Mouse (Mus musculus): Measurements from ENCODE around the gene Gm49601.

Gene Gm49601

GRCm38 (mm10) chr16:18608226-18608625 is 18.0 kb downstream of the Gm49601 start:
- no peak for DNase-seq (ENCODE audit: low read depth, low spot score)

GRCm38 (mm10) chr16:18605705-18606104 is 20.5 kb downstream of the Gm49601 start:
- no peak for DNase-seq (ENCODE audit: low read depth, low spot score)

GRCm38 (mm10) chr16:18604267-18604701 is 21.9 kb downstream of the Gm49601 start:
- peak; percentile 95 for DNase-seq (ENCODE audit: low read depth, low spot score)

GRCm38 (mm10) chr16:18601447-18601846 is 24.8 kb downstream of the Gm49601 start:
- peak; percentile 77 for DNase-seq (ENCODE audit: low read depth, low spot score)

- DNase-seq (ENCODE audit: low read depth, low spot score) = no peak
Measured at GRCm38 (mm10) chr16:18598006-18598405, 28.2 kb downstream of the Gm49601 start.

GRCm38 (mm10) chr16:18596255-18596654 is 30.0 kb downstream of the Gm49601 start:
- no peak for DNase-seq (ENCODE audit: low read depth, low spot score)

GRCm38 (mm10) chr16:18593930-18594329 is 32.3 kb downstream of the Gm49601 start:
- DNase-seq (ENCODE audit: low read depth, low spot score) = no peak

- no peak for DNase-seq (ENCODE audit: low read depth, low spot score)
Measured at GRCm38 (mm10) chr16:18591047-18592018, 34.9 kb downstream of the Gm49601 start.

GRCm38 (mm10) chr16:18589804-18590790 is 36.1 kb downstream of the Gm49601 start, which contains the start of gene Tbx1:
Gene Tbx1, minus strand, starts transcription at chr16:18590671.
- DNase-seq (ENCODE audit: low read depth, low spot score) = no peak

GRCm38 (mm10) chr16:18589080-18589621 is 37.1 kb downstream of the Gm49601 start:
- DNase-seq (ENCODE audit: low read depth, low spot score) = no peak

GRCm38 (mm10) chr16:18588738-18589055 is 37.5 kb downstream of the Gm49601 start:
- DNase-seq (ENCODE audit: low read depth, low spot score) = no peak

GRCm38 (mm10) chr16:18587847-18588737 is 38.1 kb downstream of the Gm49601 start:
- DNase-seq (ENCODE audit: low read depth, low spot score) = no peak

GRCm38 (mm10) chr16:18586906-18587546 is 39.2 kb downstream of the Gm49601 start:
- no peak for DNase-seq (ENCODE audit: low read depth, low spot score)

- DNase-seq (ENCODE audit: low read depth, low spot score) = no peak
Measured at GRCm38 (mm10) chr16:18586076-18586905, 39.9 kb downstream of the Gm49601 start.

GRCm38 (mm10) chr16:18585676-18586075 is 40.6 kb downstream of the Gm49601 start:
- no peak for DNase-seq (ENCODE audit: low read depth, low spot score)

GRCm38 (mm10) chr16:18584901-18585510 is 41.2 kb downstream of the Gm49601 start:
- DNase-seq (ENCODE audit: low read depth, low spot score) = no peak

GRCm38 (mm10) chr16:18583673-18584357 is 42.4 kb downstream of the Gm49601 start:
- no peak for DNase-seq (ENCODE audit: low read depth, low spot score)

GRCm38 (mm10) chr16:18583169-18583568 is 43.1 kb downstream of the Gm49601 start:
- DNase-seq (ENCODE audit: low read depth, low spot score) = no peak
